Mouse (Mus musculus): ENCODE measurements around the gene Glrx5. TPM values are rescaled to one million over a fixed set of nuclear protein-coding genes. Genes with fewer than 3 reads are reported as not detected.

Glrx5 gene
- polyA plus RNA-seq, 1 experiment from 2014 or later: 215 TPM

DNA sequence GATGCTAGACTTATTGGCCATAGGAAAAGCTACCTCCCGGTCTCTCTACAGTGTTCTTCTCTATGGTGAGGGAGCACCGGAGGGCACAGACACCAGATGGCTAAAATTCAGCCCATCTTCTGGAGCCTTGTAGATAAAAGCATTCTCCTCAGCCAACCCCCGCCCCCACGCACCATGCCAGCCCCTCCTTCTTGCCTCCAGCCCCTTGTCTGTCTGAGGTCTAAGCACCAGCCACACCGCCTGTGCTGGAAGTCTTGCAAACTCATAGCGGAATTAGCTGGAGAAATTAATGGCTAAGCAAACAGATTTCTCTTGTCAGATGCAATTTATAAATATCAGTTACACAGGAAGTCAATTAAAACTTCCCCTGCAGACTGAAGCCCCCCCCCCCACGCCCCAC, 43.0 kb downstream of the Glrx5 start:
- H3K4me1 ChIP-seq: peaks cover 10% of the 10 kb centered on the region
- WGBS: 72% methylated on average over 7 of the region's 7 CpGs
- H3K27me3 ChIP-seq (ENCODE audit: low read depth, poor library complexity, severe bottlenecking): no peaks in the 10 kb centered on the region
- H3K4me3 ChIP-seq: no peak overlapping the region
- H3K27ac ChIP-seq: no peak overlapping the region
- DNase-seq (ENCODE audit: low spot score): no peak
- H3K36me3 ChIP-seq: no peaks in the 10 kb centered on the region
- no peaks in the 10 kb centered on the region for H3K9me3 ChIP-seq (replicated peaks)

DNA sequence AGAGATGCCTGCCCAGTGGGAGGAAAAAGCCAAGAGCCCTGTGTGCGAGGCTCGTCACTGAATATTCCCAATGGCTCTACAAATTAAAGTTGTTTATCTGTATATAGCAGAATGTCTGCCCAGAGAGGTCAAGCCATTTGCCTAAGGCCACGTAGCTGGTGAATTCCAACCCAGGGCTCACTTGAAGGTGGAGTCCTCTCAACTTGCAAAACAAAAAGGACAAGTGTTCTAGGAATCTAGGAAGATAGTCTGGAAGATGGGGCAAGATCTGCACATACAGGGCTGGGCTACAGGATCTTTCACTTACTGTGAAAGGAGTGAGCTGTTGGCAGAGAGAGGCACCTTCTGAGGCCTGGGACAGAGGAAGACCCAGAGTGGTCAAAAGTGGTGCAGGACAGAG, 44.0 kb downstream of the Glrx5 start:
- Histone ChIP-seq H3K9me3 (replicated peaks) (no peaks in the 10 kb centered on the region), H3K36me3 (no peaks in the 10 kb centered on the region)
- DNase-seq (ENCODE audit: low spot score): no peak

DNA sequence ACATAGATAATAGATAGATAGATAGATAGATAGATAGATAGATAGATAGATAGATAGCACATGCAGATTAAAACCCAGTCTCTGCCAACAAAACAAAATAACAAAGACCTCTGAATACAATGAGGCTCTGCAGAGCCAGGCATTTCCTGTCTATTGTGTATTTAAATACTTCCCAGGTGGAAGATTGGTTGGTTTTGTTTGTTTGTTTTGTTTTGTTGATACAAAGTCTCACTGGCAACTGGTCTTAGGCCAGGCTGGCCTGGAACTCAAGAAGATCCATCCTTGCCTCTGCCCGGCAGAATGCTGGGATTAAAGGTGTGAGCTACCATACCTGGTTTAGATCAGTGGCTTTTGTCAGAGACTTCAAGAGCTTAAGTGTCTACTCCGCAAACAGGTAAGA, 44.7 kb downstream of the Glrx5 start:
- Histone ChIP-seq H3K4me3 (no peak overlapping the region), H3K9me3 (replicated peaks) (no peaks in the 10 kb centered on the region), H3K27ac (no peak overlapping the region), H3K4me1 (peaks cover 4% of the 10 kb centered on the region; the same call in 1 of the 2 replicates), H3K36me3 (no peaks in the 10 kb centered on the region), H3K27me3 (ENCODE audit: low read depth, poor library complexity, severe bottlenecking) (no peaks in the 10 kb centered on the region)
- 83% methylated on average over 2 of the region's 2 CpGs for WGBS
- no peak for DNase-seq (ENCODE audit: low spot score)

More for the DNA sequence above, 44.0 kb downstream of the Glrx5 start:
- Histone ChIP-seq H3K27me3 (ENCODE audit: low read depth, poor library complexity, severe bottlenecking) (no peaks in the 10 kb centered on the region), H3K4me1 (peaks cover 4% of the 10 kb centered on the region; the same call in 1 of the 2 replicates), H3K27ac (no peak overlapping the region), H3K4me3 (no peak overlapping the region)
- 90% methylated on average over 3 of the region's 3 CpGs for WGBS

DNA sequence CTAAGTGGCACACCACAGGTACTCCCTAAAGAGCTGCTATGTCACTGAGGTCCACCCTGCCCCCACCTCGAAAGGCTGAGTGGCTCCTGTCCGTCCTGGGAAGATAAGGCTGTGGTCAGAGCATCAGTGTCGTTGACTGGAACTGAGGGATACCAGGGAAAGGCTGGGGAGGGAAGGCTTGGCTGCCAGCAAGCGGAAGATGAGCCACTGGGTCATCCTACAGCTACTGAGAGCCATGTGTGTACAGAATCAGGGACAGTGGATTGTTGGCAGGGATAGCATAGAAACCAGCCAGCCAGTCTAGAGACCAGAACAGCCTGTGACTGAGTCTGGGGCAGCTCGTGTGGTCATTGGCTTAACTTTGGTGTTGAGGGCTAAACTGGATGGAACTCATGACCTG, 51.7 kb downstream of the Glrx5 start:
- no peak overlapping the region for H3K27ac ChIP-seq
- no peaks in the 10 kb centered on the region for H3K27me3 ChIP-seq (ENCODE audit: low read depth, poor library complexity, severe bottlenecking)
- 0 out of 2 replicates have a peak, but pooled peaks cover under 1% of the 10 kb centered on the region for H3K4me1 ChIP-seq
- H3K36me3 ChIP-seq: no peaks in the 10 kb centered on the region
- H3K4me3 ChIP-seq: no peak overlapping the region
- H3K9me3 ChIP-seq (replicated peaks): no peaks in the 10 kb centered on the region
- DNase-seq (ENCODE audit: low spot score): no peak
- 73% methylated on average over 5 of the region's 5 CpGs for WGBS

DNA sequence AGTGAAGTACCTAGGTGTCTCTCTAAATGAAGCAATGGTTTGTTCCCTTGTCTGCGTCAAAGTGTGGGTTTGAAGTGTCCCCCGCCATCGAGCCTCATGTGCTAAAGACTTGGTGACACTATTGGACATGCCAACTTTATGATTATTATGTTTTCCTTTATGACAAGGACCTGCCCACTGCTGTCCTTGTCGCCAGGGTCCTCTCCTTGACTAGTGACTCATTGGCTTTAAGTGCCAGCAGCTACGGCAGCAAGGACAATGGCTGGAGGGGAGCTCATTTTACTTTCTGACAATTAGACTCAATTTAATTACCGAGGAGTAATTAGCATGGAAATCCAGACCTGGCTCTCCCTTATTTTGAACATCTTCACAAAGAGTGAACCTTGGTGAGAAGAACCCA, 52.3 kb downstream of the Glrx5 start:
- WGBS: 91% methylated on average over 6 of the region's 6 CpGs

DNA sequence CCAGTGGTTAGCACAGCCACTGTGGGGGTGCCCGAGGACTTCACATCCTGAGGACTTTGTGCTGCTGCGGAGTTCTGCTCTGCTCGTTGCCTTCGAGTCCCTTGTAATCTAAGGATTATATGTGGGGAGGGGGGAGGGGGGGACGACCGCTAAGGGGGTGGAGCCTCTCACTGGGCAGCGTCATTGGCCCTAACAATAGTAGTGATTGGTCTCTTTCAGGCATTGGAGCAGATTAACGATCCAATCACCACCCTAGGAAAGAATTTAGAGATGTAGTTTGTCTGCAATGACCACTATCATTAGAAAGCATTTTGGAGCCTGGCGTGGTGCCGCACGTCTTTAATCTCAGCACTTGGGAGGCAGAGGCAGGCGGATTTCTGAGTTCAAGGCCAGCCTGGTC, 52.8 kb downstream of the Glrx5 start:
- Histone ChIP-seq H3K4me1 (0 out of 2 replicates have a peak, but pooled peaks cover 2% of the 10 kb centered on the region), H3K27ac (no peak overlapping the region), H3K36me3 (no peaks in the 10 kb centered on the region), H3K27me3 (ENCODE audit: low read depth, poor library complexity, severe bottlenecking) (no peaks in the 10 kb centered on the region), H3K4me3 (no peak overlapping the region), H3K9me3 (replicated peaks) (no peaks in the 10 kb centered on the region)
- DNase-seq (ENCODE audit: low spot score): no peak
- WGBS: 85% methylated on average over 12 of the region's 12 CpGs

More for the DNA sequence above, 52.3 kb downstream of the Glrx5 start:
- no peak for DNase-seq (ENCODE audit: low spot score)
- no peak overlapping the region for H3K27ac ChIP-seq
- 0 out of 2 replicates have a peak, but pooled peaks cover 2% of the 10 kb centered on the region for H3K4me1 ChIP-seq
- H3K36me3 ChIP-seq: no peaks in the 10 kb centered on the region
- no peak overlapping the region for H3K4me3 ChIP-seq
- no peaks in the 10 kb centered on the region for H3K27me3 ChIP-seq (ENCODE audit: low read depth, poor library complexity, severe bottlenecking)
- no peaks in the 10 kb centered on the region for H3K9me3 ChIP-seq (replicated peaks)

DNA sequence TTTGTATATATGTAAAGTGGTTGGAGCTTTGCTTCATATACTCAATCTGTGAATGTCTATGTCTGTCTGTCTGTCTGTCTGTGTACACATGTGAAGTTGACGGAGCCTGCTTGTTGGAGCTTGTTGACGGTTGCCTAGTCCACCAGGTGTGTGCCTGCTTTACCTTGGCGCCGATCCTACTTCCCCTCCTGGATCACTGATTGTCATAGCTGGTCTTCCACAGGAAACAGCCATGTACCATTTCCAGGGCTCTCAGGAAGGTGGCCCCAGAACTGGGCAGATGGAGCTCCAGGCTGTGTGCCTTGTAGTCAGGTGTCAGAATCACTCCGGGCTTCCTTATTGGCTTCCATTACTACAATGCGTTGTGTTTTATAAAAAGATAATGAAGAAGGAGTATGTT, 54.3 kb downstream of the Glrx5 start:
- no peak for DNase-seq (ENCODE audit: low spot score)
- H3K36me3 ChIP-seq: no peaks in the 10 kb centered on the region
- 0 out of 2 replicates have a peak, but pooled peaks cover 2% of the 10 kb centered on the region for H3K4me1 ChIP-seq
- no peak overlapping the region for H3K4me3 ChIP-seq
- H3K27ac ChIP-seq: no peak overlapping the region
- H3K9me3 ChIP-seq (replicated peaks): no peaks in the 10 kb centered on the region
- WGBS: 93% methylated on average over 6 of the region's 6 CpGs
- H3K27me3 ChIP-seq (ENCODE audit: low read depth, poor library complexity, severe bottlenecking): no peaks in the 10 kb centered on the region

DNA sequence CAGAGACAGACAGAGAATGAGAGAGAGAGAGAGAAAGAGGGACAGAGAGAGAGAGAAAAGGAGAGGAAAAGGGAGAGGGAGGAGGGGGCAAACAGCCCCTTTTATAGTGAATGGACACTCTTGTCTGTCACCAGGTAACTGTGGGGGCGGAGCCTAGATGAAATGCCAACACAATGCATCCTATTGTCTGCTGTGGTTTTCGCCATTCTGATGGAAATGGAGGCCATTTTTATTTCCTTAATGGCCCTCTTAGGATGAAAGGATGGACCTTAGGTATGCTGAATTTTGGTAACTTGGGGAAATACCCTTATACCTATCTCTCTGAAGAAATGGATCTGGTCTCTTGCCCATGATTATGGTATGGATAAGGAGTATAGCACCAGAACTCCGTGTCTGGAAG, 54.9 kb downstream of the Glrx5 start:
- no peak for DNase-seq (ENCODE audit: low spot score)
- Histone ChIP-seq H3K27me3 (ENCODE audit: low read depth, poor library complexity, severe bottlenecking) (no peaks in the 10 kb centered on the region), H3K9me3 (replicated peaks) (no peaks in the 10 kb centered on the region), H3K36me3 (no peaks in the 10 kb centered on the region), H3K4me1 (0 out of 2 replicates have a peak, but pooled peaks cover 2% of the 10 kb centered on the region), H3K4me3 (no peak overlapping the region), H3K27ac (no peak overlapping the region)
- 72% methylated on average over 3 of the region's 3 CpGs for WGBS

DNA sequence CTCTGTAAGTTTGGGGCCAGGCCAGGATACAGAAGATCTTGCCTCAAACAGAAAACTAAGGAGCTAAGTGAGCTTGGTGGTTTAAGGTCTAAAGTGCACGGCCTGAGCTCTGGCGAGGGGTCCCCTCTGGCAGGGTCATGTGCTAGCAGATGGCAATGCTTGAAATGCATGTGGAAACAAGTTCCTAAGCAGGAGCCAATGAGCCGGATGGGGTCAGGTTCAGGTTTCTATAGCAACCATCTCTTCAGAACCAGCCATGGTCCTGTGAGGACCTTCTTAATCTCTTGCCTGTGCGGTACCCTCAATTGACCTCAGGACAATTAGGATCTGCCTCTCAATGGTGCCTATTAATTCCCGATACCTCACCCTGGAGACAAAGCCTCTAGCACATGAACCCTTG, 56.7 kb downstream of the Glrx5 start:
- H3K9me3 ChIP-seq (replicated peaks): no peaks in the 10 kb centered on the region
- no peak overlapping the region for H3K27ac ChIP-seq
- DNase-seq (ENCODE audit: low spot score): no peak
- no peaks in the 10 kb centered on the region for H3K27me3 ChIP-seq (ENCODE audit: low read depth, poor library complexity, severe bottlenecking)
- 71% methylated on average over 5 of the region's 5 CpGs for WGBS
- H3K36me3 ChIP-seq: no peaks in the 10 kb centered on the region
- H3K4me3 ChIP-seq: no peak overlapping the region
- 0 out of 2 replicates have a peak, but pooled peaks cover 3% of the 10 kb centered on the region for H3K4me1 ChIP-seq

DNA sequence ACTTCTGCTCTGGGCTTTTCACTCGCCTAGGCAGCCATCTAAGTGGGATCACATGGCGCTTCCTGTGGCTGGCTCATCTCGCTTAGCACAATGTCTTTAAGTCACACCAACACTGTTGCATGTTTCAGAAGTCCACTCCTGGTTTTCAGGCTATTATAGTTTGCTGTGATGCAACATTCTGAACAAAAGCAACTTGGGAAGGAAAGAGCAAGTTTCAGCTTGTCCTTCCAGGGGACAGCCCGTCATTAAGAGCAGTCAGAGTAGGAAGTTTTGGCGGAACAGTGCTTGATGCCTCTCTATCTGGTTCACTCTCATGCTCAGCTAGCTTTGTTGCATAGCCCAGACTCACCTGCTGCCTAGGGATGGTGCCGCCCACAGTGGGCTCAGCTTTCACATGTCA, 59.1 kb downstream of the Glrx5 start:
- WGBS: 82% methylated on average over 6 of the region's 6 CpGs

More for the DNA sequence above, 59.1 kb downstream of the Glrx5 start:
- Histone ChIP-seq H3K36me3 (no peaks in the 10 kb centered on the region), H3K27ac (no peak overlapping the region), H3K27me3 (ENCODE audit: low read depth, poor library complexity, severe bottlenecking) (no peaks in the 10 kb centered on the region), H3K9me3 (replicated peaks) (no peaks in the 10 kb centered on the region), H3K4me1 (0 out of 2 replicates have a peak, but pooled peaks cover 7% of the 10 kb centered on the region), H3K4me3 (no peak overlapping the region)
- no peak for DNase-seq (ENCODE audit: low spot score)

Small RNAs within 50 kb of the gene (microRNA-seq; reads per million reads assigned to microRNA genes)
- 5.3 reads per million, percentile 10 among the genes with 10 or more reads in this experiment for gene Mir3069

Other genes starting within 250 kb of the Glrx5 start
- 2.0 and 3.0 TPM in 2 replicates for gene Clmn, start 167.6 kb upstream of the Glrx5 start, polyA plus RNA-seq (2016; fragmentation: Nextera tagmentation; extraction: Ambion mirVana)
- gene Syne3, start 22.9 kb upstream of the Glrx5 start, polyA plus RNA-seq (2016; fragmentation: Nextera tagmentation; extraction: Ambion mirVana): 0.09 and 0.25 TPM in 2 replicates
- not detected in 2 replicates for gene Tcl1b2, start 113.3 kb downstream of the Glrx5 start, polyA plus RNA-seq (2016; fragmentation: Nextera tagmentation; extraction: Ambion mirVana)
- gene Tcl1b1, start 127.0 kb downstream of the Glrx5 start, polyA plus RNA-seq (2016; fragmentation: Nextera tagmentation; extraction: Ambion mirVana): not detected in 2 replicates
- gene Tcl1b5, start 143.7 kb downstream of the Glrx5 start, polyA plus RNA-seq (2016; fragmentation: Nextera tagmentation; extraction: Ambion mirVana): not detected in 2 replicates
- gene Tcl1b3, start 158.4 kb downstream of the Glrx5 start, polyA plus RNA-seq (2016; fragmentation: Nextera tagmentation; extraction: Ambion mirVana): not detected in 2 replicates
- gene Tcl1b4, start 169.3 kb downstream of the Glrx5 start, polyA plus RNA-seq (2016; fragmentation: Nextera tagmentation; extraction: Ambion mirVana): not detected in 2 replicates
- gene Tcl1, start 190.1 kb downstream of the Glrx5 start, polyA plus RNA-seq (2016; fragmentation: Nextera tagmentation; extraction: Ambion mirVana): not detected in 2 replicates